Mouse (Mus musculus): ENCODE results near the gene Bend6.
A peak's percentile ranks its signal among the peaks of the same experiment; 100 is the strongest.

- TF ChIP-seq HCFC1 (IDR thresholded peaks at IDR 0.05; ENCODE audit: borderline replicate concordance, insufficient read depth, low read length), result peak; percentile 94
- no peak for TF ChIP-seq CHD2 (IDR thresholded peaks at IDR 0.05; ENCODE audit: low read depth, low read length)
- TF ChIP-seq ZNF384 (IDR thresholded peaks at IDR 0.05; ENCODE audit: low read depth, low read length), result no peak
- no peak for TF ChIP-seq MAFK (IDR thresholded peaks at IDR 0.05; ENCODE audit: insufficient read depth, low read depth, low read length)
- no peak for TF ChIP-seq ZC3H11A (IDR thresholded peaks at IDR 0.05; ENCODE audit: borderline replicate concordance, low read depth, low read length)
Measured at GRCm38 (mm10) chr1:33813868-33814794, 93.5 kb downstream of the Bend6 start, which contains the start of gene Zfp451.

Measured in ES-E14 (cell line).